ENCODE assay signal across 9 mouse cellular contexts in the genomic region with DNA sequence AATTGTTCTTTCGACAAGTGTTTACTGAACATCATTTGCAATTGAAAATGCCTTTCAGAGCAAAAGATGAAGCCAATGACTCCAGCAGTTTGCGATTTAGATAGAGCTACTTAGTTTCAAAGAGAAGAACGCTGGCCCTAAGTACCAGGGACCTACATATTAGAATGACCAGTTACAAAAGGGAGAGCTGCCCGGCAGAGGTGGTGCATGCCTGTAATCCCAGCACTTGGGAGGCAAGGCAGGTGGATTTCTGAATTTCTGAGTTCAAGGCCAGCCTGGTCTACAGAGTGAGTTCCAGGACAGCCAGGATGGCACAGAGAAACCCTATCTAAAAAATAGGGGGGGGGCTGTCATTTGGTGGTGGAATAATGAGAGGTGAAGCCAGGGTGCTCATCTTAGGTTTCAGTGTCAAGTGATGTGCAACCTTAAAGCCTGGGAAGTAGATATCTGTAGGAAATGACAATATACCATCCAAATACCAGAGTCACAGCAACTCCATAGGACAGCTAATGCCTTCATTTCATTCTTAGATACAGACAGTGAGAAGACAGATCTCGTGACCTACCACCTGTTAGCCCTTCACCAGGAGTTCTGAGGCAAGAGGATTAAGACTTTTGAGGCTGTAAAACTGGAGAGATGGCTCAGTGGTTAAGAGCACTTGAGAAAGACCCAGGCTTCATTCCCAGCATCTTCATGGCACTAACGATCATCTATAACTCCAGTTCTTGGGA. TPM values are rescaled to one million over a fixed set of nuclear protein-coding genes. Genes with fewer than 3 reads are reported as not detected.
DNase-seq lines count a peak whose midpoint lies in the region; ATAC-seq lines count a peak whose summit lies in the region.
"Had no signal": no experiment of that assay in that cellular context is flagged by ENCODE, and none has a peak within 500 bp of the region (broad histone marks: within the 10 kb centered on the region; RNA-seq: fewer than 3 reads in every experiment).

No protein-coding gene starts in this region.

- no peak overlapping the region; the same call in 1 of the 2 replicates for H3K9ac ChIP-seq in neural tube, embryonic 11.5 days (ENCODE audit: low read length)
- no peak overlapping the region for H3K9ac ChIP-seq in liver, embryonic 16.5 days (ENCODE audit: low read depth, low read length)

- H3K4me3 ChIP-seq in neural tube, embryonic 11.5 days (ENCODE audit: low read depth, low read length) = no peak overlapping the region; the same call in 1 of the 2 replicates
- H3K4me3 ChIP-seq in liver, embryonic 16.5 days (ENCODE audit: low read depth, low read length) = no peak overlapping the region; the same call in 1 of the 2 replicates

- H3K27me3 ChIP-seq in neural tube, embryonic 11.5 days (ENCODE audit: control insufficient read depth, insufficient read depth, low read length) = no peaks in the 10 kb centered on the region
- no peaks in the 10 kb centered on the region for H3K27me3 ChIP-seq in liver, embryonic 16.5 days (ENCODE audit: control insufficient read depth, insufficient read depth, low read depth, low read length)

- no peak overlapping the region for H3K27ac ChIP-seq in neural tube, embryonic 11.5 days (ENCODE audit: low read depth, low read length)
- peak overlapping the region; percentile 94 for H3K27ac ChIP-seq in liver, embryonic 16.5 days (ENCODE audit: low read length)

- peak overlapping the region; percentile 67 for H3K4me2 ChIP-seq in neural tube, embryonic 11.5 days (ENCODE audit: low read depth)
- peak overlapping the region; percentile 100 for H3K4me2 ChIP-seq in liver, embryonic 16.5 days (ENCODE audit: low read depth, low read length)

- H3K9me3 ChIP-seq in neural tube, embryonic 11.5 days (ENCODE audit: control insufficient read depth, low read length) = no peaks in the 10 kb centered on the region
- H3K9me3 ChIP-seq in liver, embryonic 16.5 days (replicated peaks; ENCODE audit: control insufficient read depth, low read length) = no peaks in the 10 kb centered on the region

- peaks cover 11% of the 10 kb centered on the region for H3K4me1 ChIP-seq in neural tube, embryonic 11.5 days (ENCODE audit: control insufficient read depth, insufficient read depth, low read length)
- peaks cover 39% of the 10 kb centered on the region for H3K4me1 ChIP-seq in liver, embryonic 16.5 days (ENCODE audit: control insufficient read depth, low read depth, low read length)

- ATAC-seq in neural tube, embryonic 11.5 days (ENCODE audit: insufficient read depth, low FRiP score, low TSS enrichment) = no peak
- no peak for ATAC-seq in liver, embryonic 16.5 days (ENCODE audit: low read depth)
- ATAC-seq: activated CD4-positive, CD25-positive, alpha-beta regulatory T cell, adult 4 months had no signal

- DNase-seq in cerebellum, adult 9-11 months = peak; percentile 40
- DNase-seq in cerebellum, adult 11 months = no peak
- no peak for DNase-seq in neural tube, embryonic 11.5 days (ENCODE audit: low spot score)
- DNase-seq in neural tube, embryonic 10.5 days (ENCODE audit: extremely low spot score, low spot score) = no peak
- no peak for DNase-seq in frontal cortex, postnatal 10 days (ENCODE audit: low spot score in 2 of 2)
- no peak for DNase-seq in cerebellum, adult 8-10 months
- no peak for DNase-seq in testis, postnatal 14 days (ENCODE audit: low spot score)

- H3K36me3 ChIP-seq in neural tube, embryonic 11.5 days (ENCODE audit: control insufficient read depth, insufficient read depth, low read length) = no peaks in the 10 kb centered on the region
- no peaks in the 10 kb centered on the region for H3K36me3 ChIP-seq in liver, embryonic 16.5 days (ENCODE audit: control insufficient read depth, insufficient read depth)

- 59% methylated on average over 6 of the region's 6 CpGs for WGBS in neural tube, embryonic 11.5 days
- 53% methylated on average over 6 of the region's 6 CpGs for whole genome bisulfite sequencing in liver, embryonic 16.5 days (ENCODE audit: insufficient replicate concordance)

RNA-seq across cellular contexts. Expression of a gene that starts 1.6 kb away (rescaled TPM):
- 86.7 and 89.8 TPM in 2 replicates for polyA plus RNA-seq in neural tube, embryonic 11.5 days (2014; fragmentation: Nextera tagmentation; extraction: Ambion mirVana)
- 49.1 and 53.1 TPM in 2 replicates for polyA plus RNA-seq in liver, embryonic 16.5 days (2015; fragmentation: Nextera tagmentation; extraction: Ambion mirVana)

RNA-seq across cellular contexts. Expression of a gene that starts 55.2 kb away (rescaled TPM):
- 18.6 and 19.0 TPM in 2 replicates for polyA plus RNA-seq in neural tube, embryonic 11.5 days (2014; fragmentation: Nextera tagmentation; extraction: Ambion mirVana)
- polyA plus RNA-seq in liver, embryonic 16.5 days (2015; fragmentation: Nextera tagmentation; extraction: Ambion mirVana) = 8.9 and 10.4 TPM in 2 replicates
